Mouse (Mus musculus): ENCODE results near the gene D630003M21Rik.

DNA sequence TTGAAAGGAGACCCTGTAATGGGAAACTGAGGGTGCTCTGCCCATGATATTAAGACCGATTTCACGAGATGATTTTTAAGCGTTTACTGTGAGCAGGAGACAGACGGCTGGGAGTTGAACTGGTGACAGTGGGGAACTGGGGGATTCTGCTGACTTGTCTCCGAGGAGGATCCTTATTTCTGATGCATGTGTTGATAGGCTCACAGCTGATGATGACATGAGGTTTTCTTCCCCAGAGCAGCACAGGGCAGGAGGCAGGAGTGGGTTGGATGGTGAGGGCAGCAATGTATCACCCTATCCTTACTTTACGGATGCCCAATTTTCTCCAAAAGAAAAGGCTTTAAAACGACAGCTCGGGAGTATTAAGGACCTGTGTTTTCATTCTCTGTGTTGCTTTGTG lies 84.8 kb downstream of the D630003M21Rik start:
- no peak for TF ChIP-seq POLR2A (IDR thresholded peaks at IDR 0.05; ENCODE audit: extremely low read depth, insufficient read depth, low read length)
- no peak for TF ChIP-seq CTCF (IDR thresholded peaks at IDR 0.05; ENCODE audit: low read depth, low read length)
